Mouse (Mus musculus): ENCODE results near the gene Eef1akmt1. TPM values are rescaled to one million over a fixed set of nuclear protein-coding genes. Genes with fewer than 3 reads are reported as not detected.
A peak's percentile ranks its signal among the peaks of the same experiment; 100 is the strongest.

The Eef1akmt1 gene
- polyA plus RNA-seq, 1 experiment from 2014 or later, result 88.1 TPM

DNA sequence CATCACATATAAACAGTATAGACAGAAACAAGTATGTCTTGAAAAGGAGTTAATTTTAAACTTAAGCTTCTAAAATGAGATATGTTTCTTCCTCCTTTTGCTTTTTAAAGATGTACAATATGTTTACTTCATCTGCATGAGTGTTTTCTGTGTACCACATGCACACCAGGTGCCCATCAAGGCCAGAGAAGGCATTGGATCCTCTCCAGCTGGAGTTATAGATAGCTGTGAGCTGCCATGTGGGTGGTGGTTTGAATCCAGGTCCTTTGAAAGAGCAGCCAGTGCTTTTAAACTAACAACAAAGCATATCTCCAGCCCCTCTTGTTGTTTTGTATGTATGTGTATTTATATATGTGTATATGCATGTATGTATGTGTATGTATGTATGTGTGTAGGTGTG is 18.5 kb downstream of the Eef1akmt1 start:
- Histone ChIP-seq H3K4me3 (ENCODE audit: low read length) (no peak overlapping the region), H3K4me1 (ENCODE audit: insufficient read depth, low read length) (no peaks in the 10 kb centered on the region), H3K27me3 (ENCODE audit: insufficient read depth, low read length) (no peaks in the 10 kb centered on the region), H3K9ac (replicated peaks; ENCODE audit: low read length) (no peak overlapping the region), H3K4me2 (replicated peaks; ENCODE audit: low read depth, low read length) (no peak overlapping the region), H3K9me3 (ENCODE audit: low read length) (no peaks in the 10 kb centered on the region), H3K27ac (ENCODE audit: low read length) (no peak overlapping the region), H3K36me3 (ENCODE audit: insufficient read depth, low read length) (0 out of 2 replicates have a peak, but pooled peaks cover 8% of the 10 kb centered on the region)
- ATAC-seq (ENCODE audit: low FRiP score, low TSS enrichment), result no peak

DNA sequence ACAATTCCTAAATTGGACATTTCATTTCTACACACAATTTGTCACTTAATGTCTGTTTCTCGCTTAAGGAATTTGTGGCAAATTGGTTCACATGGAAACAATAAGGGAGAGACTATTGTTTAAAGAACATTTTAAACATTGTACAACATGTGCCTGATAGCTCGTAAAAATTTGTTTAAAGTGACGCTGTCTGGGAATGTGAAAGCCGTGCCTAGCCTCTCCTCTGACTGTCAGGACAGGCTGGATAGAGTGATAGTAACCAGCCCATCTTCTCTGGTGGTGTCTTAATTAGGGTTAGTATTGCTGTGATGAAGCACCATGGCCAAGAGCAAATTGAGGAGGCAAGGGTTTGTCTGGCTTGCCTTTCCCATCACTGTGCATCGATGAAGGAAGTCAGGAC is 24.4 kb downstream of the Eef1akmt1 start:
- no peak for ATAC-seq (ENCODE audit: low FRiP score, low TSS enrichment)
- WGBS, result 68% methylated on average over 5 of the region's 5 CpGs
- no peak overlapping the region for H3K9ac ChIP-seq (replicated peaks; ENCODE audit: low read length)
- 0 out of 2 replicates have a peak, but pooled peaks cover 5% of the 10 kb centered on the region for H3K36me3 ChIP-seq (ENCODE audit: insufficient read depth, low read length)
- H3K4me3 ChIP-seq (ENCODE audit: low read length), result no peak overlapping the region
- 0 out of 2 replicates have a peak, but pooled peaks cover 6% of the 10 kb centered on the region for H3K4me1 ChIP-seq (ENCODE audit: insufficient read depth, low read length)
- H3K4me2 ChIP-seq (replicated peaks; ENCODE audit: low read depth, low read length), result no peak overlapping the region
- H3K27me3 ChIP-seq (ENCODE audit: insufficient read depth, low read length), result no peaks in the 10 kb centered on the region
- no peak overlapping the region for H3K27ac ChIP-seq (ENCODE audit: low read length)
- H3K9me3 ChIP-seq (ENCODE audit: low read length), result no peaks in the 10 kb centered on the region

DNA sequence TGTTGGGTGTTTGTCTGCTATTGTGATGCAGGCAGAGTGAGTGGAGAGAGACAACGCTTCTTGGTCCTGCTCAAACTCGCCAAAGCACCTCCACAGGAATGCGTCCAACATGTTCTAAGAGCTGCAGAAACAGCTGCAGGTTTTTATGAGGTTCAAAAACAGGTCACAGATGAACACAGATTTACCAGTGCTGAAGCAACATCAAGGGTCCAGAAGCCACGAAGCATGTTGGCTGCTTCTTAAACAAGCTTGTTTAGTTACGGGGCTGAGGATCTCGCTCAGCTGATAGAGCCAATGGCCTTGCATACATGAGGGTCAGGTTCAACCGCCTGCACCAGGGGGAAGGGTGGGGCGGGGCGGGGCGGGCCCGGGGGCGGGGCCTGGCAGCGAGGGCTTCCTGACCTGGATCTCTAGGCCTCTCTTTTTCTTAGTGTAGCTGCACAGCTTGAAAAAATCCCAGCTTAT is 24.8 kb downstream of the Eef1akmt1 start:
- Histone ChIP-seq H3K27ac (ENCODE audit: low read length) (0 out of 2 replicates have a peak overlapping the region, but pooled peaks have one; percentile 23), H3K36me3 (ENCODE audit: insufficient read depth, low read length) (0 out of 2 replicates have a peak, but pooled peaks cover 5% of the 10 kb centered on the region), H3K9ac (replicated peaks; ENCODE audit: low read length) (no peak overlapping the region), H3K27me3 (ENCODE audit: insufficient read depth, low read length) (no peaks in the 10 kb centered on the region), H3K4me2 (replicated peaks; ENCODE audit: low read depth, low read length) (peak overlapping the region; percentile 17; the same call in 1 of the 2 replicates), H3K9me3 (ENCODE audit: low read length) (no peaks in the 10 kb centered on the region), H3K4me1 (ENCODE audit: insufficient read depth, low read length) (0 out of 2 replicates have a peak, but pooled peaks cover 6% of the 10 kb centered on the region), H3K4me3 (ENCODE audit: low read length) (no peak overlapping the region)
- peak; percentile 82 for ATAC-seq (ENCODE audit: low FRiP score, low TSS enrichment)
- WGBS, result 15% methylated on average over 13 of the region's 13 CpGs

DNA sequence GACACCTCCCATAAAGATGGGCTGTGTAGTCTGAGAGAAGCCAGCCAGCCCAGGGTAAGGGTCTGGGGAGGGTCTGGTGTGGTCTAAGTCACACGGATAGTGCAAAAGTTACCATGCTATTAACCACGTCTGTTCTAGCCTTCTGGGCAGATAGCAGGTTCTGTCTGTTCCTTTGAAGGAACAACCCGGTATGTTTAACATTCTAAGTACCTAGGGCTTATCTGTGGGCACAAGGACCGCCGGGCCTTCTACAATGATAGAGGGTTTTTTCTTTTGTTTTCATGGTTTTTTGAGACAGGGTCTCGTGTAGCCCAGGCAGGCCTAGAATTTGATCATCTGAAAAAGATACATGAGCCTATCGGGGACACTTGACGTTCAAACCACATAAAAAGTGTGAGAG is 25.3 kb downstream of the Eef1akmt1 start:
- Histone ChIP-seq H3K27me3 (ENCODE audit: insufficient read depth, low read length) (no peaks in the 10 kb centered on the region), H3K36me3 (ENCODE audit: insufficient read depth, low read length) (0 out of 2 replicates have a peak, but pooled peaks cover 5% of the 10 kb centered on the region), H3K27ac (ENCODE audit: low read length) (0 out of 2 replicates have a peak overlapping the region, but pooled peaks have one; percentile 23), H3K4me2 (replicated peaks; ENCODE audit: low read depth, low read length) (no peak overlapping the region), H3K9ac (replicated peaks; ENCODE audit: low read length) (no peak overlapping the region), H3K4me3 (ENCODE audit: low read length) (no peak overlapping the region), H3K9me3 (ENCODE audit: low read length) (no peaks in the 10 kb centered on the region), H3K4me1 (ENCODE audit: insufficient read depth, low read length) (0 out of 2 replicates have a peak, but pooled peaks cover 6% of the 10 kb centered on the region)
- WGBS, result 84% methylated on average over 8 of the region's 8 CpGs
- ATAC-seq (ENCODE audit: low FRiP score, low TSS enrichment), result no peak

DNA sequence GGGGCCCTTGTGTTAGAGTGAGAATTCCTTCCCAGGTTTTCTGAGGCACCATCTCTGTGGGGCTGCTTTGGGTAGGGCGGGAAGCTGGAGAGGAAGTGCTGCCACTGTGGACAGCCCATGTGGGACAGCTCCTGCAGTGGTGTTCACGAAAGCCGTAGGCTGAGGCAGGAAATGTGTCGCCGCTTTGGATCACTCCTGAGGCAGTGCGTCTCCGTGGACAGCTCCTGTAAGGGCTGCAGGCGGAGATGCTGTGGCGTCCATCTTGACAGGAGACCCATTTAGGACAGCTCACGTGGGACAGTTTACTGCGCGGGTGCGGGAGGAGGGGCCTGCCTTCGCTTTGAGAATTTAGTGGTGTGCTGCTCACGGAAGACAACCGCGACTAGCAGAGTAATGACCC is 25.9 kb downstream of the Eef1akmt1 start:
- 80% methylated on average over 17 of the region's 17 CpGs for WGBS
- H3K4me1 ChIP-seq (ENCODE audit: insufficient read depth, low read length), result 0 out of 2 replicates have a peak, but pooled peaks cover 6% of the 10 kb centered on the region
- no peak overlapping the region for H3K4me2 ChIP-seq (replicated peaks; ENCODE audit: low read depth, low read length)
- H3K27ac ChIP-seq (ENCODE audit: low read length), result no peak overlapping the region
- no peaks in the 10 kb centered on the region for H3K9me3 ChIP-seq (ENCODE audit: low read length)
- no peak for ATAC-seq (ENCODE audit: low FRiP score, low TSS enrichment)
- no peak overlapping the region for H3K9ac ChIP-seq (replicated peaks; ENCODE audit: low read length)
- 0 out of 2 replicates have a peak, but pooled peaks cover 5% of the 10 kb centered on the region for H3K36me3 ChIP-seq (ENCODE audit: insufficient read depth, low read length)
- H3K4me3 ChIP-seq (ENCODE audit: low read length), result no peak overlapping the region
- no peaks in the 10 kb centered on the region for H3K27me3 ChIP-seq (ENCODE audit: insufficient read depth, low read length)

DNA sequence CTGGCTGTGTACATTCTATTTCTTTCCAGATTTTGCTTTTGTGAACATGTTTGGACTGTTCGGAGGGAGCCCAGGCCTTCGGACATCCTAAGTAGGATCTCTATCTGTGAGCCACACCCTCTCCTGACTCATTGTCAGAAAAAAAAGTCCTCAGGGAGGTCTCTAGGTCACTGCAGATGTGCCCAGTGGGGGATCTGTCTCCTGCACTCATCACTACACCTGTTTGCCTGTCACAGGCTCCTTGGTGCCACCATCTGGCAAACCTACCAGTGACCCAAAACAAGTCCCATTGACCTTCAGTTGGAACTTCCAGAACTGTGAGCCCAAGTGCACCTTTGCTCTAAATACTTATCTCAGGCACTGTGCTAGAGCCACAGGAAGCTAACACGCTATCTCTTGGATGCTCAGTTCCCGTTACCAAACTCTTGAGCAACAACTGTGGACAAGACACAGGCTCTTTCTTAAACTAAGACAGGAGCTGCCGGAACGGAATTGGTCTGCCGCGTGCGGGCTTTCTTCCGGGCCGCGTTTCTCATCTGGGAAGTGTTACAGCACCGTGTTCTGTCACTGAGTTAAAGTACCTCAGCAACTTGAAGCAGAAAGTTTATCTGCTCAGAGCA is 27.9 kb downstream of the Eef1akmt1 start:
- H3K27ac ChIP-seq (ENCODE audit: low read length), result no peak overlapping the region
- no peak overlapping the region for H3K4me2 ChIP-seq (replicated peaks; ENCODE audit: low read depth, low read length)
- H3K9ac ChIP-seq (replicated peaks; ENCODE audit: low read length), result no peak overlapping the region
- H3K4me1 ChIP-seq (ENCODE audit: insufficient read depth, low read length), result 0 out of 2 replicates have a peak, but pooled peaks cover 6% of the 10 kb centered on the region
- WGBS, result 86% methylated on average over 13 of the region's 13 CpGs
- H3K27me3 ChIP-seq (ENCODE audit: insufficient read depth, low read length), result no peaks in the 10 kb centered on the region
- H3K9me3 ChIP-seq (ENCODE audit: low read length), result no peaks in the 10 kb centered on the region
- 0 out of 2 replicates have a peak, but pooled peaks cover 4% of the 10 kb centered on the region for H3K36me3 ChIP-seq (ENCODE audit: insufficient read depth, low read length)
- no peak for ATAC-seq (ENCODE audit: low FRiP score, low TSS enrichment)
- H3K4me3 ChIP-seq (ENCODE audit: low read length), result no peak overlapping the region

DNA sequence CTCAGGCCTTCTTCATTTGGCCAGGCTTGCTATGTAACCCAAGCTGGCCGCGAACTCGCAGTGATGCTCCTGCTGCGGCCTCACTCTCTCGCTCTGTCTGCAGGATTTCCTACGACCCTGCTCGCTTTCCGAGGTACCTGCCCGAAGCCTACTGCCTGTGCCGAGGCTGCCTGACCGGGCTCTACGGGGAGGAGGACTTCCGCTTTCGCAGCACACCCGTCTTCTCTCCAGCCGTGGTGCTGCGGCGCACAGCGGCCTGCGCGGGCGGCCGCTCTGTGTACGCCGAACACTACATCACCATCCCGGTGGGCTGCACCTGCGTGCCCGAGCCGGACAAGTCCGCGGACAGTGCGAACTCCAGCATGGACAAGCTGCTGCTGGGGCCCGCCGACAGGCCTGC is 29.2 kb downstream of the Eef1akmt1 start:
- Histone ChIP-seq H3K27me3 (ENCODE audit: insufficient read depth, low read length) (no peaks in the 10 kb centered on the region), H3K4me1 (ENCODE audit: insufficient read depth, low read length) (0 out of 2 replicates have a peak, but pooled peaks cover 6% of the 10 kb centered on the region), H3K36me3 (ENCODE audit: insufficient read depth, low read length) (no peaks in the 10 kb centered on the region), H3K4me2 (replicated peaks; ENCODE audit: low read depth, low read length) (no peak overlapping the region), H3K4me3 (ENCODE audit: low read length) (no peak overlapping the region), H3K9ac (replicated peaks; ENCODE audit: low read length) (no peak overlapping the region), H3K9me3 (ENCODE audit: low read length) (no peaks in the 10 kb centered on the region), H3K27ac (ENCODE audit: low read length) (no peak overlapping the region)
- no peak for ATAC-seq (ENCODE audit: low FRiP score, low TSS enrichment)
- WGBS, result 73% methylated on average over 34 of the region's 34 CpGs

DNA sequence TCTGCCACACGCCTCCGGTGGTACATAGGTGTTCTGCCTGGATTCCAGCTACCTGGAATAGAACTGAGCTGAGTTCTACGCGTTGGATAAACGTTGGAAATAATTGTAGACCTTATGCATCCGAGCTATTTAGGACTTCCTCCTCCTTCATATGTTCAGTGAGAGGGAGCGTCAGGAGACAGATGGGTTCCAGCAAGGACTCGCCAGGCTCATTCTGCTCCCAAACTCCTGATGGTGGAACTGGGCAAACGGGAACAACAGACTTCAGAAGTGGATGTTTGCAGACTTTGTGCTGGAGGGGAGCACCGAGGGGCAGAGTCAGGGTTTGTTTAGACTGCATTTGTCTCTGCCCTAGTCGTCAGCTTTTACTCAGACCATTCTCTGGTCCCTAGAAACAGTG is 30.7 kb downstream of the Eef1akmt1 start:
- H3K9ac ChIP-seq (replicated peaks; ENCODE audit: low read length), result no peak overlapping the region
- no peaks in the 10 kb centered on the region for H3K9me3 ChIP-seq (ENCODE audit: low read length)
- H3K4me1 ChIP-seq (ENCODE audit: insufficient read depth, low read length), result peaks cover 9% of the 10 kb centered on the region
- H3K27ac ChIP-seq (ENCODE audit: low read length), result no peak overlapping the region
- no peaks in the 10 kb centered on the region for H3K36me3 ChIP-seq (ENCODE audit: insufficient read depth, low read length)
- no peak overlapping the region for H3K4me3 ChIP-seq (ENCODE audit: low read length)
- no peak for ATAC-seq (ENCODE audit: low FRiP score, low TSS enrichment)
- H3K27me3 ChIP-seq (ENCODE audit: insufficient read depth, low read length), result no peaks in the 10 kb centered on the region
- 88% methylated on average over 11 of the region's 11 CpGs for WGBS
- H3K4me2 ChIP-seq (replicated peaks; ENCODE audit: low read depth, low read length), result no peak overlapping the region

DNA sequence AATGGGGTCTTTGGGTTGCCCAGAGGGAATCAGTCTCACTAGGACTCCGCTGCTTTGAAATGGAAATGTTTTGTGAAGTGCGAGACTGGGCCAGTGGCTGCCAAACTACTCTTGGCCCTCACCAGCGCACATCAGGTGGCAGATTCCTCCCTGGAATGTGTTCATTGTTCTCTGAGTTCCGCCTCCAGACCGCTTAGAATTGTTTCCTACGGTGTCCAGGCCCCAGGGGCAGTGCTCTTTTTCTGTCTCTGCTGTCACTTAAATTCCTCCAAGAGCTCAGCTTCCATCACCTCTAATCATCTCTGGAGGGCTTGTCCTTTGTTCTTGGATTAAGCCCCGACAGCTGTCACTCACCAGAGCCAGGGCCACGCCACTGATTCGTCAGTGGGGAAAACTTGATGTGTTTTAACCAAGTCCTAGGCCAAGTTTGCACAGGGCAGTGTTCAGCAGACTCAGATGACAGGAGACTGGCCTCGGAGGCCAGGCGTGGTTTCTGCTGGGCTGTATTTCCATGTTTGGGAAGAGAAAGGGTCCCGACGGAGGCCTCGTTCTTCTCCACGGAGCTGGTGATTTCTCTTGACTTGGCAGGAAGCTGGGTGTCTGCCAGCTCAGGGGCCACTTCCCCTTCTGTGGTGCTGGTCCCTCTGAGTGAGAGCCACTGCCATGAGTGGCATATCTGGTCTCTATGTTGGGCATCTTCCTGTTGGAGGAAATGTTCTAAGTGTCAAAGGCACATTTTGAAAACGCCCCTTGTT is 34.0 kb downstream of the Eef1akmt1 start:
- ATAC-seq (ENCODE audit: low FRiP score, low TSS enrichment), result no peak
- H3K27me3 ChIP-seq (ENCODE audit: insufficient read depth, low read length), result 0 out of 2 replicates have a peak, but pooled peaks cover 3% of the 10 kb centered on the region
- H3K4me2 ChIP-seq (replicated peaks; ENCODE audit: low read depth, low read length), result no peak overlapping the region
- no peaks in the 10 kb centered on the region for H3K36me3 ChIP-seq (ENCODE audit: insufficient read depth, low read length)
- no peaks in the 10 kb centered on the region for H3K9me3 ChIP-seq (ENCODE audit: low read length)
- H3K27ac ChIP-seq (ENCODE audit: low read length), result no peak overlapping the region
- H3K4me3 ChIP-seq (ENCODE audit: low read length), result no peak overlapping the region
- H3K9ac ChIP-seq (replicated peaks; ENCODE audit: low read length), result 0 out of 2 replicates have a peak overlapping the region, but pooled peaks have one; percentile 14
- WGBS, result 29% methylated on average over 16 of the region's 16 CpGs
- H3K4me1 ChIP-seq (ENCODE audit: insufficient read depth, low read length), result peaks cover 17% of the 10 kb centered on the region
